Mouse (Mus musculus) urinary bladder, postnatal 14 days (tissue): ENCODE results near the gene Trpc4ap.

Source experiments
- DNase-seq: peaks from one replicate; pipeline ENCODE4 v3.0.0; 2021; ENCODE audit warnings: low spot score

Gene Trpc4ap

DNA sequence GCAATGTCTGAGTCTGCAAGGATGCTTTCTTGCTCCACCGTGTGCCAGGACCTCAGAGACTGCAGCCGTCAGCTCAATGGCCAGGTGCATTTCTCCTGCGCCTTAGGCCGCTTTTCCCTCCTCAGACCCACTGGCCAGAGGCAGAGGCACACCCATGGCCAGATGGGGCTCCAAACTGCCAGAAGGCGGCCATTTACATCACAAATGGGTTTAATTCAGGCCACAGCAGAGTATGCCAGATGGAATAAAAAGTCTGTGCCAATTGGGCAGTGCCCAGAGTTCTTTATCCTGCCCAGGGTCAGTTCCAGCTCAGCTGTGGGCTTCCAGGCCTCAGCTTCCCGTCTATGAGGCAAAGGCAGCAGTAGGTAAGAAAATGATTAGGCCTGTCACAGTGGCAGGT is 51.5 kb downstream of the Trpc4ap start:
- DNase-seq = no peak

DNA sequence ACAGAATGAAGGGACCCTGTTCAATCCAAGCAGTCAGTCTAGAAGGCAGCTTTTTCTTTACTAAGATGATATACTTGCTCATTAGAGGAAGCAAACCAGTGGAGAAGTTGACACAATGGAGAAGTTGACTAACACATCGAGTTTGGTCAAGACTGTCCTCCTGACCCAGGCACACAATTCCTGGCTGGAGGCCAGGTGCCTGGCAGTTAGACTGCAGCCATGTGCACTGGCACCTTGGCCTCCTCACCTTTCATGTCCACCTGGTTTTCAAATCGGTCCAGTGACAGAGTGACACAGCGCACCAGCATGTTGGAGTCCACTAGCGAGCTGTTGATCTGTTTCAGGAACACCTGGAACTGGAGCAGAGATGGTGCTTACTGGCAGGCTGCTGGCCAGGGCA is 54.8 kb downstream of the Trpc4ap start:
- no peak for DNase-seq

- DNase-seq = no peak
These were observed 55.3 kb downstream of the Trpc4ap start for GRCm38 (mm10) chr2:155636881-155637280.

DNA sequence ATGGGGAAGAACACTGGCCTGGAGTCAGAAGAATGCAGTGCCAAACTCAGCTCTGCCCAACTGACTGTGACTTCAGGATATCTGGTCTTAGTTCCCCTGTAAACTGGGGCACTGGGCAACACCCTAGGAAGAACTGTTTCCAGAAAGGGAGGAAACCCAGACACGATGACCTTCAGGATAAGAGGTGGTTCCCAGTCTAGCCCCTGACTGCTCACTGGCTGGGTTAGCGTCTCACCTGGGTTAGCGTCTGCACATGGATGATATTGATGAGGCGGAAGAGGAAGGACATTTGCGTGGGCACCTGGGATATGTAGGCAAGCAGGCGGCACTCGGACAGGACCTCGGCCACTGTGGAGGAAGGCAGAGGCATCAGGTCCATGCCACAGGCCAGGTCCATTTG is 56.2 kb downstream of the Trpc4ap start:
- no peak for DNase-seq

DNA sequence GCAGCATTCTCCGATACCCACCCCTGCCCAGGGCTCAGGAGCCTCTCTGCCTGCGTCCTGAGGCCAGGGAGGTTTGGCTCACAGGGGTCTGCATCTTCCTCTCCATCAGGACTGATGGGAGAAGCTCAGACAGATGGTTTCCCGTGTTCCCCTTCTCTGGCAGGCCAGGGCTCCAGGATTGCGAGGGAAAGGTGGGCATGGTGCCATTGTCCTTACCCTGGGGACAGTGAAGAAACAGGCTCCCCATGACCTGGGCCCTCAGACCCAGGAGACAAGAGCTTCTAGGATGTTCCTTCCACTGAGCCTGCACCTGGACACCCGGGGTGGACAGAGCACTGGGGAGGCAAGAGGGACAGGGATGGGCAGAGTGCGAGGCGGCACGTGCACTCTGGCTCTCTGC is 57.6 kb downstream of the Trpc4ap start:
- DNase-seq = no peak

DNA sequence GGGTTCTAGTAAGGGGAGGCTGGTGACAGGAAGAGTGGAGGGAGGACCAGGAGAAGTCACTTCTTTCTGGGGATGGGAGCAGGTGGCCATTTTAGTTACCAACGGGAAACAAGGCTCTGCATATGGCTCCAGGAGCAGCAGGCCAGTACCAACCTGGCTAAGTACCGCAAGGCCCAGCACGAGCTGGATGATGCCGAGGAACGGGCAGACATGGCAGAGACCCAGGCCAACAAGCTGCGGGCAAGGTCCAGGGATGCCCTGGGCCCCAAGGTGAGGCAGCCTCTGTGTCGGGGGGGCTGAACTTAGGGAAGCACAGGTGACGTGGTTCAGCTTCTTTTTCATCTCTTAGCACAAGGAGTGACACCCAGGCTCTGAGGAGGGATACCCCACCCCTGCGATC is 58.5 kb downstream of the Trpc4ap start:
- no peak for DNase-seq

GRCm38 (mm10) chr2:155633121-155633520 is 59.1 kb downstream of the Trpc4ap start:
- no peak for DNase-seq

- no peak for DNase-seq
These were observed 59.8 kb downstream of the Trpc4ap start for GRCm38 (mm10) chr2:155632138-155632936.

DNA sequence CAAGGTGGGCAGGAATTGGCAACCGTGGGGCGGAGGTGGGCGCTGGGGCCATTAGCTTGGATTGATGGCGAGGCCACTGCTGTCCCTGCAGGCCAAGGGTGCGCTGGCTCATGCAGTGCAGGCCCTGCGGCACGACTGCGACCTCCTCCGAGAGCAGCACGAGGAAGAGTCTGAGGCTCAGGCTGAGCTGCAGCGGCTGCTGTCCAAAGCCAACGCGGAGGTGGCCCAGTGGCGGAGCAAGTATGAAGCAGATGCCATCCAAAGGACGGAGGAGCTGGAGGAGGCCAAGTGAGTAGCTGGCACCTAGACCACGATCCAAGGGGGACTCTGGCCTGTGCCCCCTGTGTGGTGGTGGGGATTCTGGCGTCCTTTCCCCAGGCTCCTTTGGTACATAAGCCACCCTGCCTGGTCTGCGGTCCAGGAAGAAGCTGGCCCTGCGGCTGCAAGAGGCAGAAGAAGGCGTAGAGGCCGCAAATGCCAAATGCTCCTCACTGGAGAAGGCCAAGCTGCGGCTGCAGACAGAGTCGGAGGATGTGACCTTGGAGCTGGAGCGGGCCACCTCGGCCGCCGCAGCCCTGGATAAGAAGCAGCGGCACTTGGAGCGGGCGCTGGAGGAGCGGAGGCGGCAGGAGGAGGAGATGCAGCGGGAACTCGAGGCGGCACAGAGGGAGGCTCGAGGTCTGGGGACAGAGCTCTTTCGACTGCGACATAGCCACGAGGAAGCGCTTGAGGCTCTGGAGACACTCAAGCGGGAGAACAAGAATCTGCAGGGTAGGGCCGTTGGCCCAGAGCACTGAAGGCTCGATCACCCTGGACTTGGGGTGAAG is 61.4 kb downstream of the Trpc4ap start:
- DNase-seq = no peak

DNA sequence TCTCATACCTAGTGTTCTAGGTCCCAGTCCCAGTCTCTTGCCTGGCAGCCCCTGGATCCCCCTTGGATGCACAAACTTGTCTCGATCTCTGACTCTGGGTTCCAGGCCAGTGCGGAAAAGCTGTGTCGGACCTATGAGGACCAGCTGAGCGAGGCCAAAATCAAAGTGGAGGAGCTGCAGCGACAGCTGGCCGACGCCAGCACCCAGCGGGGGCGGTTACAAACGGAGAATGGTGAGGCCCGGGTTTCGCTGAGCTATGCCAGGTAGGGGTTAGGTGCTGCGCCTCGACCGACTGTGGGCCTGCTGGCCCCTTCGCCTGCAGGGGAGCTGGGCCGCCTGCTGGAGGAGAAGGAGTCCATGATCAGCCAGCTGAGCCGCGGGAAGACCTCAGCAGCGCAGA is 62.0 kb downstream of the Trpc4ap start:
- no peak for DNase-seq

- DNase-seq = peak; percentile 37
These were observed 62.9 kb downstream of the Trpc4ap start for GRCm38 (mm10) chr2:155629231-155629661.

GRCm38 (mm10) chr2:155628519-155628918 is 63.7 kb downstream of the Trpc4ap start:
- no peak for DNase-seq

- no peak for DNase-seq
These were observed 64.1 kb downstream of the Trpc4ap start for GRCm38 (mm10) chr2:155628112-155628511.

DNA sequence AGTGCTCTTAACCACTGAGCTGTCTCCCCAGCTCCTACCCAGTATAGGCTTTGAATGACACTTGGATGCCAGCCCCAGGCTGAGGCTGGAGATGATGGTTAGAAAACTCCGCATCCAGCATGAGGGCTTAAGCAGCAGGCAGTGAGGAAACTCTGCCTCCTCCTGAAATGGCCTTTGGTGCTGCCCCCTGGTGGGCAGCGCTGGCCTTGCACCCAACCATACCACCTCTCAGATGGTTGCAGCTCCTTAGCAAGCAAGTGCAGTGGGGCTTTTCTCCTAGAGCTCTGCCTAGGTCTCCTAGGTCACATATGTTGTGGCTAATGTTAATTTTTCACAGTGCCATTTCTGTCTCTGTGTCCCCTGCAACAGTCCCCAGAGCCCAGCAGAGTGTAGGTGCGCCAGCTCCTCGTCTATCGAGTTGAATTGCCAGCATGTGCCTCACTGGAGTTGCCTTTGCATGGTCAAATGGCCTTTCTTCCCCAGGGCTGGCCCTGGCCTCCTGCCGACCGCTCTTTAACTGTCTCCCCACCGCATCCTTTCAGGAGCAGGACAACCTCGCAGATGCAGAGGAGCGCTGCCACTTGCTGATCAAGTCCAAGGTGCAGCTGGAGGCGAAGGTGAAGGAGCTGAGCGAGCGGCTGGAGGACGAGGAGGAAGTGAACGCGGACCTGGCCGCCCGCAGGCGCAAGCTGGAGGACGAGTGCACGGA is 65.0 kb downstream of the Trpc4ap start:
- DNase-seq = peak; percentile 72

DNA sequence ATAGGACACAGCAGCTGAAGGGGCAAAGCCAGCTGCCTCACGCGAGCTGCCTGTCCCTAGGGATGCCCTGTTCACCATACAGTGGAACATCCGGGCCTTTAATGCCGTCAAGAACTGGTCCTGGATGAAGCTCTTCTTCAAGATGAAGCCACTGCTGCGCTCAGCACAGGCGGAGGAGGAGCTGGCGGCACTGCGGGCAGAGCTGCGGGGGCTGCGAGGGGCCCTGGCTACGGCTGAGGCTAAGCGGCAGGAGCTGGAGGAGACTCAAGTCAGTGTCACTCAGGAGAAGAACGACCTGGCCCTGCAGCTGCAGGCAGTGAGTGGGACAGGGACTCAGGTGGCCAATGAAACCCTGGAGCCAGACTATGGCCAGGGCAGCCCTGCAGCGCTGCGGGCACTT is 65.9 kb downstream of the Trpc4ap start:
- no peak for DNase-seq

GRCm38 (mm10) chr2:155624730-155625129 is 67.5 kb downstream of the Trpc4ap start:
- DNase-seq = no peak

DNA sequence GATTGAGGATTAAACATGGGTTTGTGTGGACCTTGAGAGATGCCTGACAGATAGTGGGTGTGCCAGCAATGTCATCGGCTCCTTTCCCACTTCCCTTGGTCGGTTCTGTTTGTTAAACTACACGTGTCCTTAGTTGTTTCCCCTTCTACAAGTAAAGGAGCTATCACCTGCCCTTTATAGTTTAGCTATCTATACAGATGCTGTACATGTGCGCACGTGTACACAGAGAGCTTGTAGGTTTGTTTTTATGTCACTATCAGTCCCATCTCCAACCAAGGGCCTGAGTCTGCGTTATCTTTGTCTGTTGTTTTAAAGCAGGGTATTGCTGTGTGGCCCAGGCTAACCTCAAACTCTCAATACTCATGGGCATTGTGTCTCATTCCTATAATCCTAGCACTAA is 68.2 kb downstream of the Trpc4ap start:
- no peak for DNase-seq

DNA sequence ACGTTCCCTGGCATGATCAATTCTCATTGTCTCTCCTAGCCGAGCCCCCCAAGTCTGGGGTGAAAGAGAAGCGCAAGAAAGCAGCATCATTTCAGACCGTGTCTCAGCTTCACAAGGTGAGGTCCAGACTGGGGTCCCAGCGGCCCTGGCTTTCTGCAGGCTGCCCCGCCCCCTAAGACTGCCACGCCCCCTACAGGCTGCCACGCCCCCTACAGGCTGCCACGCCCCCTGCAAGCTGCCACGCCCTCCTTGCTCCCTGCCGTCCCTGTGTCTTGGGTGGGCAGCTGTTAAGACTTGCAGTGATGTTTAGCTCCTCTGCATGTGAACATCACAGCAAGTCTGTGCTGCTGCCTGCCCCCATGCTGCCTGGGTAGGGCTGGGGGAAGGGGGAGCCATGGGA is 69.6 kb downstream of the Trpc4ap start:
- no peak for DNase-seq

- peak; percentile 93 for DNase-seq
These were observed 72.4 kb downstream of the Trpc4ap start for GRCm38 (mm10) chr2:155619817-155620216.

DNA sequence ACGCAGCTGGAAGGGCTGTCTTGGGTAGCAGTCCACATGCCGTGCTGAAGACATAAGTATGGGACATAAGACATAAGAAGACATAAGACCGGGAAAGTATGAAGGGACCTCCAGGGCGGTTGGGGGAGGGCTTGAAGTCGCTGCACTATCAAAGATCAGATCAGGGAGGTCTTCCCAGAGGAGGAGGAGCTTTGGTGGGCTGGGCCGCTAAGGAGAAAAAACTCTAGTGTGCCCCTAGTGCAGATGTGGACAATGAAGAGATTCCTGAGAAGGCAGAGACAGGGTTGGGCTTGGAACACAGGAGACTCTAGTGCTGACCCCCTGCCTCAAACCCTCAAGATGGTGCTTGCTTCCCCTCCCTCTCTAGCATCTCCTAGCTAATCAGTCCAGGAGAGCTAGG is 75.2 kb downstream of the Trpc4ap start:
- DNase-seq = no peak

DNA sequence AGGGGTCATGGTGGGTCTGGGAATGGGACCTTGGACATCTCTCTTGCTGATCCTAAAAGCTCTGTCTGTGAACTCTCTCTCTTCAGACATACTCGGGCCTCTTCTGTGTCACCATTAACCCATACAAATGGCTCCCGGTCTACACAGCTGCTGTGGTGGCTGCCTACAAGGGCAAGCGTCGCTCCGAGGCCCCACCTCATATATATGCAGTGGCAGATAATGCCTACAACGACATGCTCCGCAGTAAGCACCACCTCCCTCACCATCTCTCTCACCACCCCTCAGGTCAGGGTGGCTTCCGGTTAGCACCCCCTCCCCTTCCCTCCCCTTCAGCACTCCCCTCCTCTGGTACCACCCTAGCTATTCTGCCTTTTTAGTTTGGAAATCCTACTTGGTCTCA is 78.2 kb downstream of the Trpc4ap start:
- DNase-seq = no peak

DNA sequence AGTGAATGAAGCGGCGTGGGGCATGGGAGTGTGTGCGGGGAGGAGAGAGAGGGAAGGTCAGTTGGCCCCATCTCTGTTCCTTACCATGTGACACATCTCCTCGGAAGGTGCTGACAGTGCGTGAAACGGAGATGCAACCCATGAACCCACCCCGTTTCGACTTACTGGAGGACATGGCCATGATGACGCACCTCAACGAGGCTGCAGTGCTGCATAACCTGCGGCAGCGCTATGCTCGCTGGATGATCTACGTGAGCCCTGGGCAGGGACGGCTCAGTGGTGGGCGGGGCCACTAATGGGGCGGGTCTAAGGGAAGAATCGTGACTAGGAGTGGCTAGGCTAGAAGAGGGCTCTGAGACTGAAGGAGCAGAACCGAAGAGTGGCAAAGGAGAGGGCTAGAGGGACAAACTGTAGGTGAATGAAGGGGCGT is 78.8 kb downstream of the Trpc4ap start:
- peak; percentile 72 for DNase-seq
